Mouse (Mus musculus): ENCODE measurements around the gene Sox5. TPM values are rescaled to one million over a fixed set of nuclear protein-coding genes. Genes with fewer than 3 reads are reported as not detected.

Gene Sox5
- polyA plus RNA-seq, 1 experiment from 2014 or later, result 3.3 TPM

- TF ChIP-seq CTCF (IDR thresholded peaks at IDR 0.05; ENCODE audit: low read depth), result no peak
- Histone ChIP-seq H3K4me3 (ENCODE audit: low read depth, low read length) (no peak overlapping the region), H3K27ac (ENCODE audit: low read depth, low read length) (no peak overlapping the region), H3K9me3 (ENCODE audit: control insufficient read depth) (no peaks in the 10 kb centered on the region), H3K9ac (ENCODE audit: low read depth, low read length) (no peak overlapping the region), H3K4me2 (replicated peaks; ENCODE audit: low read depth) (no peak overlapping the region), H3K27me3 (replicated peaks; ENCODE audit: control insufficient read depth, insufficient read depth, low read length) (no peaks in the 10 kb centered on the region), H3K4me1 (replicated peaks; ENCODE audit: control insufficient read depth, insufficient read depth, low read length) (no peaks in the 10 kb centered on the region), H3K36me3 (ENCODE audit: control insufficient read depth, insufficient read depth) (no peaks in the 10 kb centered on the region)
- no peak for ATAC-seq
- 54% methylated on average over 7 of the region's 7 CpGs for WGBS
Measured at GRCm38 (mm10) chr6:144627539-144628115, 154.2 kb downstream of the Sox5 start.

GRCm38 (mm10) chr6:144621089-144621769 is 160.5 kb downstream of the Sox5 start:
- Histone ChIP-seq H3K4me3 (ENCODE audit: low read depth, low read length) (no peak overlapping the region), H3K27ac (ENCODE audit: low read depth, low read length) (peak overlapping the region; percentile 41), H3K36me3 (ENCODE audit: control insufficient read depth, insufficient read depth) (no peaks in the 10 kb centered on the region), H3K27me3 (replicated peaks; ENCODE audit: control insufficient read depth, insufficient read depth, low read length) (no peaks in the 10 kb centered on the region), H3K9ac (ENCODE audit: low read depth, low read length) (no peak overlapping the region), H3K9me3 (ENCODE audit: control insufficient read depth) (no peaks in the 10 kb centered on the region), H3K4me2 (replicated peaks; ENCODE audit: low read depth) (peak overlapping the region; percentile 21; the same call in 1 of the 2 replicates), H3K4me1 (replicated peaks; ENCODE audit: control insufficient read depth, insufficient read depth, low read length) (peaks cover 3% of the 10 kb centered on the region; the same call in 1 of the 2 replicates)
- ATAC-seq, result peak; percentile 94
- TF ChIP-seq CTCF (IDR thresholded peaks at IDR 0.05; ENCODE audit: low read depth), result no peak
- WGBS, result 11% methylated on average over 3 of the region's 3 CpGs

- no peak for ATAC-seq
- Histone ChIP-seq H3K27me3 (replicated peaks; ENCODE audit: control insufficient read depth, insufficient read depth, low read length) (no peaks in the 10 kb centered on the region), H3K4me1 (replicated peaks; ENCODE audit: control insufficient read depth, insufficient read depth, low read length) (no peaks in the 10 kb centered on the region), H3K4me2 (replicated peaks; ENCODE audit: low read depth) (no peak overlapping the region), H3K9ac (ENCODE audit: low read depth, low read length) (no peak overlapping the region), H3K9me3 (ENCODE audit: control insufficient read depth) (no peaks in the 10 kb centered on the region), H3K4me3 (ENCODE audit: low read depth, low read length) (no peak overlapping the region), H3K27ac (ENCODE audit: low read depth, low read length) (no peak overlapping the region), H3K36me3 (ENCODE audit: control insufficient read depth, insufficient read depth) (no peaks in the 10 kb centered on the region)
- TF ChIP-seq CTCF (IDR thresholded peaks at IDR 0.05; ENCODE audit: low read depth), result no peak
- WGBS, result 50% methylated on average over 4 of the region's 4 CpGs
Measured at GRCm38 (mm10) chr6:144611383-144611791, 170.4 kb downstream of the Sox5 start.

GRCm38 (mm10) chr6:144610878-144611277 is 170.9 kb downstream of the Sox5 start:
- WGBS, result 57% methylated on average over 8 of the region's 8 CpGs
- Histone ChIP-seq H3K4me1 (replicated peaks; ENCODE audit: control insufficient read depth, insufficient read depth, low read length) (no peaks in the 10 kb centered on the region), H3K27me3 (replicated peaks; ENCODE audit: control insufficient read depth, insufficient read depth, low read length) (no peaks in the 10 kb centered on the region), H3K9ac (ENCODE audit: low read depth, low read length) (no peak overlapping the region), H3K36me3 (ENCODE audit: control insufficient read depth, insufficient read depth) (no peaks in the 10 kb centered on the region), H3K9me3 (ENCODE audit: control insufficient read depth) (no peaks in the 10 kb centered on the region), H3K27ac (ENCODE audit: low read depth, low read length) (no peak overlapping the region), H3K4me3 (ENCODE audit: low read depth, low read length) (no peak overlapping the region), H3K4me2 (replicated peaks; ENCODE audit: low read depth) (no peak overlapping the region)
- no peak for ATAC-seq
- no peak for TF ChIP-seq CTCF (IDR thresholded peaks at IDR 0.05; ENCODE audit: low read depth)

GRCm38 (mm10) chr6:144602883-144603282 is 178.9 kb downstream of the Sox5 start:
- no peaks in the 10 kb centered on the region for H3K9me3 ChIP-seq (ENCODE audit: control insufficient read depth)
- ATAC-seq, result no peak
- TF ChIP-seq CTCF (IDR thresholded peaks at IDR 0.05; ENCODE audit: low read depth), result no peak
- H3K36me3 ChIP-seq (ENCODE audit: control insufficient read depth, insufficient read depth), result no peaks in the 10 kb centered on the region
- H3K4me2 ChIP-seq (replicated peaks; ENCODE audit: low read depth), result no peak overlapping the region
- no peak overlapping the region for H3K9ac ChIP-seq (ENCODE audit: low read depth, low read length)
- H3K27me3 ChIP-seq (replicated peaks; ENCODE audit: control insufficient read depth, insufficient read depth, low read length), result no peaks in the 10 kb centered on the region
- H3K4me1 ChIP-seq (replicated peaks; ENCODE audit: control insufficient read depth, insufficient read depth, low read length), result no peaks in the 10 kb centered on the region
- H3K27ac ChIP-seq (ENCODE audit: low read depth, low read length), result no peak overlapping the region
- WGBS, result 88% methylated on average over 4 of the region's 4 CpGs
- H3K4me3 ChIP-seq (ENCODE audit: low read depth, low read length), result no peak overlapping the region

GRCm38 (mm10) chr6:144600351-144600750 is 181.4 kb downstream of the Sox5 start:
- H3K27ac ChIP-seq (ENCODE audit: low read depth, low read length), result no peak overlapping the region
- no peaks in the 10 kb centered on the region for H3K36me3 ChIP-seq (ENCODE audit: control insufficient read depth, insufficient read depth)
- H3K4me1 ChIP-seq (replicated peaks; ENCODE audit: control insufficient read depth, insufficient read depth, low read length), result no peaks in the 10 kb centered on the region
- H3K4me2 ChIP-seq (replicated peaks; ENCODE audit: low read depth), result no peak overlapping the region
- WGBS, result 73% methylated on average over 5 of the region's 5 CpGs
- no peak overlapping the region for H3K9ac ChIP-seq (ENCODE audit: low read depth, low read length)
- no peaks in the 10 kb centered on the region for H3K27me3 ChIP-seq (replicated peaks; ENCODE audit: control insufficient read depth, insufficient read depth, low read length)
- no peak overlapping the region for H3K4me3 ChIP-seq (ENCODE audit: low read depth, low read length)
- TF ChIP-seq CTCF (IDR thresholded peaks at IDR 0.05; ENCODE audit: low read depth), result no peak
- no peak for ATAC-seq
- no peaks in the 10 kb centered on the region for H3K9me3 ChIP-seq (ENCODE audit: control insufficient read depth)

Measured in intestine, postnatal 0 days (tissue).